Mouse (Mus musculus): ENCODE measurements around the gene Gm11037. TPM values are rescaled to one million over a fixed set of nuclear protein-coding genes. Genes with fewer than 3 reads are reported as not detected.

Gm11037 gene
- polyA plus RNA-seq (2015; fragmentation: Nextera tagmentation; extraction: Ambion mirVana): not detected in 2 replicates

DNA sequence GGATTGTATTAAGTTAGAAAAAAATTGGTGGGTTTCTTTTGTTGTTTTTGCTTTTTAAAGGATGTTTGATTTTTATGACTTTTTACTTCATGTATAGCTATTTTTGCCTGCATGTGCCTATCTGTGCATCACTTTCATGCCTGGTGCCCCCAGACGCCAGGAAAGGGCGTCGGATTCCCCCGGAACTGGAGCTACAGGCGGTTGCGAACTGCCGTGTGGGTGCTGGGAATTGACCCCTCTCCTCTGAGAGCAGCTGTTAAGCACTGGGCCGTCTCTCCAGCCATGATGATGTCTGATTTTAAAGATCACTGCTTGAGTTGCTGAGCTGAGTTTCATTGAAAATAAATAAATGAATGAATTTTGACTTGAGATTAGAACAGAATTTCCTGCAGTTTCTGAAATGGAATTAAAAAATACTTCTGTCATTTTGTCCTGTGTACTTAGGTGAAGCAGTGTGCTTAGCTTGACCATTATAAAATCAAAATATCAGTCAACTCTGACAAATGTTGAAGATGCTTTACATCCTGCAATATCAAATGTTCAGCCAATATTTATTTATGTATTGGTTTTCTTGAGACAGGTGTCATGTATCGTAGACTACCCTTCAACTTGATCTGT, at the start of gene Gm11037:
Gm11037 (plus strand) TSS at position 568 of the 618 bp plus-strand sequence.

DNA sequence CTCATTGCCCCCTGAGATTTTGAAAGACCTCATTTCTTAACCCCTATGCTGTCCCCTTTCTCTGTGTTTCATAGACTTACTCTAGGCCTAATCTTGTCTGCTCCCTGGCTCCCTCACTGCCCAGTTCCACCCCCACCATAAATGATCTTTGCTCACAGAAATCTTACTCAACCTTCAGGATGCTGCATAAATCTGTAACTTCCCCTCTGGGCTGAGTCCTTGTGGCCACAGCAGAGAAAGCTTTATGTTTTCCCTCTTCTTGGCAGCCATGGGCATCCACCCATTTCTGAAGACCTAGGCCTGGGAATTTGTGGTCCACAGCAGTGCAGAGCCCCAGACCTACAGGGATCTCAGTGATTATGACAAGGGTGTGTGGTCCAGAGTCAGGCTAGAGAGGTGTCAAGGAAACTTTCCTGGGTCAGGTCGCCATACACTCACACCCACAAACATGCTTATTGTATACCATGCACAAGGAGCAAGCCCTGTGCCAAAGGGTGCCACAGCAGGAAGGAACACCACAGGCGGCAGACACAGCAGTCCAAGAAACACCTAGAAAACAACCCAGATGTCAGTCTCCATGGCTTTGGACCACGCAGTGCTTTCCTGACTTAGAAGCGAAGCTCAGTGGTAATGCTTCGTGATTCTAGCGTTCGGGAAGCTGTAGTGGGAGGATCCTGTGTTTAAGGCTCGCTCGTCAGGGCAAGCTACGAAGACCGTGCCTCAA, 46.5 kb upstream of the Gm11037 start, which contains the start of gene Siglec1:
Siglec1 (minus strand) TSS at position 99 of the 724 bp plus-strand sequence.

DNA sequence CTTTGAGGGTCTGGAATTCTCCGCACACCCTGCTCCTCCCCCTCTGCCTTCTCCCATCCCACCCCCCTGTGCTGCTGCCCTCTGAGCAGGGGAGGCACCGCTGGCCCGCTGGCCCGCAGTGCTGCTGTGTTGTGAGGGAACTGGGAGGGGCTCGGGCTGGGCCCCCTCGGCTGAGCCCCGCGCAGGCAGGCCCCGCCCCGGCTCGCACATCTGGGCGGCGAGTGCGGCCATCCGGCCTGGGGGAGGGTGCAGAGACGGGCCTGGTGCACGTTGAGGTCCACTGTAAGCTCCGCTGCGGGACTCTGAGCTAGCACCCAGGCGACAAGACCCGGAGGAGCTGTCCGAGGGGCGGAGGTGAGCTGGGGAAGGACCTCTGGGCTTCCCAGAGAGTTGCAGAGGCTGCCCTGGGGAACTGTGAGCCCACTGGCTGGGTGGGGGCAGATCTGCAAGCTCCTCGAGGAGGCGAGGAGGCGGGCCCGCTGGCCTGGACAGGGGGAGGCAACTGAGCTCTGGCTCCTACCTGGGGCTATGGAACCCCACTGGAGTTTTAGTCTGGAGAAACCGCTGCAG, 6.1 kb upstream of the Gm11037 start, which contains the start of gene Hspa12b:
Hspa12b (plus strand) TSS at position 120 of the 570 bp plus-strand sequence.

DNA sequence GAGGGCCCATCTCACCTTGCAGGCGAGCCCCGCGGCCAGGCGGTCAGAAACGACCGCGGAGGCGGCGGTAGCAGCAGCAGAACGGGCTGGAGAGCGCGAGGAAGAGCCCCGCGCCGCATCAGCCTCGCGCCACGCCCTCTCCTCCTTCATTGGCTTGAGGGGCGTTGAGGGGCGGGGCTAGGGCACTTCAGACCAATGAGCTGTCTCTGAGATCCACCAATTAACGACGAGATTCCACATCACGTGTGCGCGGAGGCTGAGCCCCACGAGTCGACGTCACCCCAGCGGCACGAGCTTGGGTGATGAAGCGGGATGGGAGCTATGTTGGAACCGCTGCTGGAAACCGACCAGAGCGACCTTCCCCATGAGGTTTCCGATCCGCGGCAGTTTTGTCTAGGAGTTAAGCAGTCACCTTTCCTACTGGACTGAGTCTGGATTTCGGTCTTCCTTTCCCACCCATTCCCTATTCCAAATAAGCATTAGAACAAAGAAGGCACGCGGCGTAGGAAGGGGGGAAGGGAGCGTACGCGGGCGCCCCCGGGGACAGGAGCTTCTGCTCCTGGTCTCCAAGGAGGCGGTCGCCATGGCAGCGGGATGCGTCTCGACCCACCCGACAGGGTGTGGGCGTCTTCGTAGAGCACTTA, 26.8 kb downstream of the Gm11037 start, which contains the start of gene 1700037H04Rik:
1700037H04Rik (minus strand) TSS at position 144 of the 644 bp plus-strand sequence.

DNA sequence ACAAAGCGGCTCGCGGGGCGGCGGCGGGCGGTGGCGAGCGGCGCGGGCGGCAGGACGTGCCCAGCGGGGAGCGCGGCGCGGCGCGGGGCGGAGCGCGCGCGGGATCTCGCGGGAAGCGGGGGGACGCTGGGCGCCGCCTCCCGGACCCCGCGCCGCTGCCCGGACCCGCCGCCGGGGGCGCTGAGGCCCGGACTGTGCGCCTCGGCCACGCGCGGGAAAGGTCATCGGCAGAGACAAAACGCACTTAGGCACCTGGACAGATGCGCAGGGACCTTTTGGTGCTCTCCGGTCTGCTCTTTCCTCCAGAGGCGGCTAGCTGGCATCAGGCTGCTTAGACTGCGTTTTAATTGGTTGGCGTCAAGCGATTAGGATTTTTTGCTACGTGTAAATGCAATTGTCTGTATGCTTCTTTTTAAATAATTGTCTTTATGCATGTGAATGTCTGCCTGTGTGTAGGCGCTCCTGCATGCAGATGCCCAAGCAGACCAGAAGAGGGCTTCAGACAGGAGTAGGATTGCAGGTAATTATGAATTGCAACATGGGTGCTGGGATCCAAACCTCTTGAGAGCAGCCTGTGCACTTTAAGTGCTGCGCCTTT, 46.8 kb downstream of the Gm11037 start, which contains the start of gene Cenpb:
Cenpb (minus strand) TSS at position 78 of the 598 bp plus-strand sequence.

Other genes starting within 250 kb of the Gm11037 start
- 12.2 and 12.5 TPM in 2 replicates for gene 4930402H24Rik, start 227.1 kb upstream of the Gm11037 start, polyA plus RNA-seq (2015; fragmentation: Nextera tagmentation; extraction: Ambion mirVana)
- 3.2 and 3.4 TPM in 2 replicates for gene Atrn, start 227.0 kb upstream of the Gm11037 start, polyA plus RNA-seq (2015; fragmentation: Nextera tagmentation; extraction: Ambion mirVana)
- gene Gfra4, start 90.4 kb upstream of the Gm11037 start, polyA plus RNA-seq (2015; fragmentation: Nextera tagmentation; extraction: Ambion mirVana): 5.9 and 6.8 TPM in 2 replicates
- 27.3 and 30.0 TPM in 2 replicates for gene Adam33, start 69.7 kb upstream of the Gm11037 start, polyA plus RNA-seq (2015; fragmentation: Nextera tagmentation; extraction: Ambion mirVana)
- 1.5 and 2.1 TPM in 2 replicates for gene Siglec1, start 46.7 kb upstream of the Gm11037 start, polyA plus RNA-seq (2015; fragmentation: Nextera tagmentation; extraction: Ambion mirVana)
- 6.5 and 7.7 TPM in 2 replicates for gene Hspa12b, start 6.2 kb upstream of the Gm11037 start, polyA plus RNA-seq (2015; fragmentation: Nextera tagmentation; extraction: Ambion mirVana)
- gene 1700037H04Rik, start 26.6 kb downstream of the Gm11037 start, polyA plus RNA-seq (2015; fragmentation: Nextera tagmentation; extraction: Ambion mirVana): 20.5 and 21.1 TPM in 2 replicates
- gene Cenpb, start 46.6 kb downstream of the Gm11037 start, polyA plus RNA-seq (2015; fragmentation: Nextera tagmentation; extraction: Ambion mirVana): 9.9 and 10.1 TPM in 2 replicates
- gene Cdc25b, start 53.5 kb downstream of the Gm11037 start, polyA plus RNA-seq (2015; fragmentation: Nextera tagmentation; extraction: Ambion mirVana): 14.7 and 16.5 TPM in 2 replicates
- gene Spef1, start 53.8 kb downstream of the Gm11037 start, polyA plus RNA-seq (2015; fragmentation: Nextera tagmentation; extraction: Ambion mirVana): 1.6 and 1.7 TPM in 2 replicates
- 32.2 and 35.1 TPM in 2 replicates for gene Ap5s1, start 73.6 kb downstream of the Gm11037 start, polyA plus RNA-seq (2015; fragmentation: Nextera tagmentation; extraction: Ambion mirVana)
- gene Mavs, start 100.6 kb downstream of the Gm11037 start, polyA plus RNA-seq (2015; fragmentation: Nextera tagmentation; extraction: Ambion mirVana): 18.0 TPM in 2 replicates
- gene Pank2, start 129.0 kb downstream of the Gm11037 start, polyA plus RNA-seq (2015; fragmentation: Nextera tagmentation; extraction: Ambion mirVana): 19.6 and 24.9 TPM in 2 replicates
- 1.6 and 2.1 TPM in 2 replicates for gene Rnf24, start 219.4 kb downstream of the Gm11037 start, polyA plus RNA-seq (2015; fragmentation: Nextera tagmentation; extraction: Ambion mirVana)

All from skeletal muscle tissue, postnatal 0 days (tissue).